Mouse (Mus musculus) midbrain, embryonic 16.5 days (tissue): ENCODE results near the gene Ldhb. TPM values are rescaled to one million over a fixed set of nuclear protein-coding genes. Genes with fewer than 3 reads are reported as not detected.

Experiments
- ATAC-seq: fragments of 200-750 bp; cut with Nextera tagmentation; 2 replicates; pipeline ENCODE4 v1.8.0; 2017; ENCODE audit warnings: moderate TSS enrichment
- H3K27ac ChIP-seq: fragments of 300-500 bp; sonication (generic); 2 replicates; pipeline ENCODE4 v1.5.1; 2014; ENCODE audit warnings: mild to moderate bottlenecking, low read length, mixed read lengths
- H3K27me3 ChIP-seq: fragments of 300-500 bp; sonication (generic); 2 replicates; pipeline ENCODE4 v1.6.1; 2014; ENCODE audit warnings: low read depth, low read length, mixed read lengths; ENCODE audit not compliant: control insufficient read depth, insufficient read depth
- H3K36me3 ChIP-seq: fragments of 300-500 bp; sonication (generic); 2 replicates; pipeline ENCODE4 v1.6.1; 2014; ENCODE audit warnings: mild to moderate bottlenecking, low read length, moderate library complexity, mixed read lengths; ENCODE audit not compliant: control insufficient read depth, insufficient read depth
- H3K4me1 ChIP-seq: fragments of 300-500 bp; sonication (generic); 2 replicates; pipeline ENCODE4 v1.6.1; 2014; ENCODE audit warnings: mild to moderate bottlenecking, low read length, mixed read lengths; ENCODE audit not compliant: control insufficient read depth, insufficient read depth
- H3K4me2 ChIP-seq: fragments of 300-500 bp; sonication (generic); 2 replicates; pipeline ENCODE4 v1.6.1; 2014; ENCODE audit warnings: mild to moderate bottlenecking, low read length, mixed read lengths
- H3K4me3 ChIP-seq: fragments of 300-500 bp; sonication (generic); 2 replicates; pipeline ENCODE4 v1.5.1; 2014; ENCODE audit warnings: low read depth, mild to moderate bottlenecking, low read length, moderate library complexity, mixed read lengths
- H3K9ac ChIP-seq: fragments of 300-500 bp; sonication (generic); 2 replicates; pipeline ENCODE4 v1.6.1; 2014; ENCODE audit warnings: low read depth, low read length, mixed read lengths
- H3K9me3 ChIP-seq: fragments of 300-500 bp; sonication (generic); replicated peaks from 2 replicates; pipeline ENCODE4 v1.6.1; 2014; ENCODE audit warnings: mild to moderate bottlenecking, low read length, mixed read lengths; ENCODE audit not compliant: control insufficient read depth, poor library complexity, severe bottlenecking
- WGBS: fragments of 180-500 bp; shearing (Covaris S2); extraction: QIAGEN DNeasy Blood & Tissue Kit; methylation state at CpG from one replicate; pipeline ENCODE4 v1.1.7; 2014; 5-methylcytosine and 5-hydroxymethylcytosine counted together
- polyA plus RNA-seq: library from polyadenylated mRNA; unstranded; fragments of >200 nt; fragmentation: Nextera tagmentation; extraction: Ambion mirVana; gene quantifications from 2 replicates; pipeline ENCODE4 v1.2.1, GENCODE M21; 2015

Gene Ldhb
- polyA plus RNA-seq, 1 experiment from 2014 or later: 436 TPM

GRCm38 (mm10) chr6:142472801-142473203, 35.0 kb downstream of the Ldhb start, which contains the start of gene Gys2:
Gys2 (minus strand) TSS chr6:142473109.
- WGBS: 62% methylated on average over 4 of the region's 4 CpGs
- Histone ChIP-seq H3K27ac (no peak within 1 kb of the TSS), H3K4me3 (no peak within 1 kb of the TSS), H3K36me3 (no peaks in the 10 kb centered on the region), H3K9ac (no peak within 1 kb of the TSS), H3K4me2 (no peak within 1 kb of the TSS), H3K9me3 (no peaks in the 10 kb centered on the region), H3K4me1 (no peaks in the 10 kb centered on the region), H3K27me3 (no peaks in the 10 kb centered on the region)
- no peak for ATAC-seq

GRCm38 (mm10) chr6:142471141-142471540, 36.6 kb downstream of the Ldhb start:
- Histone ChIP-seq H3K4me1 (no peaks in the 10 kb centered on the region), H3K27me3 (no peaks in the 10 kb centered on the region), H3K27ac (no peak overlapping the region), H3K9me3 (no peaks in the 10 kb centered on the region), H3K4me3 (no peak overlapping the region), H3K36me3 (no peaks in the 10 kb centered on the region), H3K9ac (no peak overlapping the region), H3K4me2 (no peak overlapping the region)
- ATAC-seq: no peak
- 86% methylated on average over 8 of the region's 8 CpGs for WGBS

GRCm38 (mm10) chr6:142469602-142470001, 38.2 kb downstream of the Ldhb start:
- Histone ChIP-seq H3K9me3 (no peaks in the 10 kb centered on the region), H3K4me3 (no peak overlapping the region), H3K4me1 (no peaks in the 10 kb centered on the region), H3K36me3 (no peaks in the 10 kb centered on the region), H3K27ac (no peak overlapping the region), H3K4me2 (no peak overlapping the region), H3K27me3 (no peaks in the 10 kb centered on the region), H3K9ac (no peak overlapping the region)
- ATAC-seq: peak; percentile 92
- 52% methylated on average over 4 of the region's 4 CpGs for WGBS

GRCm38 (mm10) chr6:142462194-142462593, 45.6 kb downstream of the Ldhb start:
- no peaks in the 10 kb centered on the region for H3K9me3 ChIP-seq
- peaks cover 11% of the 10 kb centered on the region for H3K4me1 ChIP-seq
- H3K27me3 ChIP-seq: no peaks in the 10 kb centered on the region
- H3K9ac ChIP-seq: no peak overlapping the region
- no peak overlapping the region for H3K4me2 ChIP-seq
- WGBS: 78% methylated on average over 6 of the region's 6 CpGs
- no peak overlapping the region for H3K27ac ChIP-seq
- no peak overlapping the region for H3K4me3 ChIP-seq
- no peaks in the 10 kb centered on the region for H3K36me3 ChIP-seq
- ATAC-seq: no peak

GRCm38 (mm10) chr6:142459017-142459678, 48.6 kb downstream of the Ldhb start:
- Histone ChIP-seq H3K27me3 (no peaks in the 10 kb centered on the region), H3K27ac (peak overlapping the region; percentile 32; the same call in 1 of the 2 replicates), H3K4me1 (peaks cover 11% of the 10 kb centered on the region), H3K9ac (no peak overlapping the region), H3K9me3 (no peaks in the 10 kb centered on the region), H3K4me3 (no peak overlapping the region), H3K4me2 (peak overlapping the region; percentile 25), H3K36me3 (no peaks in the 10 kb centered on the region)
- peak; percentile 65 for ATAC-seq
- 57% methylated on average over 14 of the region's 14 CpGs for WGBS

- no peaks in the 10 kb centered on the region for H3K27me3 ChIP-seq
- WGBS: 21% methylated on average over 7 of the region's 7 CpGs
- no peak overlapping the region for H3K9ac ChIP-seq
- peak overlapping the region; percentile 21; the same call in 1 of the 2 replicates for H3K4me2 ChIP-seq
- no peak overlapping the region for H3K4me3 ChIP-seq
- no peak overlapping the region for H3K27ac ChIP-seq
- peak; percentile 75 for ATAC-seq
- H3K4me1 ChIP-seq: peaks cover 11% of the 10 kb centered on the region
- no peaks in the 10 kb centered on the region for H3K9me3 ChIP-seq
- no peaks in the 10 kb centered on the region for H3K36me3 ChIP-seq
Measured at GRCm38 (mm10) chr6:142458010-142458409, 49.7 kb downstream of the Ldhb start.

GRCm38 (mm10) chr6:142455314-142455996, 52.3 kb downstream of the Ldhb start:
- H3K4me2 ChIP-seq: no peak overlapping the region
- H3K9ac ChIP-seq: no peak overlapping the region
- no peaks in the 10 kb centered on the region for H3K36me3 ChIP-seq
- no peak for ATAC-seq
- 73% methylated on average over 7 of the region's 7 CpGs for WGBS
- no peaks in the 10 kb centered on the region for H3K27me3 ChIP-seq
- H3K4me1 ChIP-seq: peaks cover 11% of the 10 kb centered on the region
- H3K9me3 ChIP-seq: no peaks in the 10 kb centered on the region
- no peak overlapping the region for H3K27ac ChIP-seq
- no peak overlapping the region for H3K4me3 ChIP-seq

GRCm38 (mm10) chr6:142453311-142453710, 54.4 kb downstream of the Ldhb start:
- H3K9me3 ChIP-seq: no peaks in the 10 kb centered on the region
- 90% methylated on average over 2 of the region's 2 CpGs for WGBS
- H3K4me2 ChIP-seq: no peak overlapping the region
- H3K27me3 ChIP-seq: no peaks in the 10 kb centered on the region
- H3K4me3 ChIP-seq: no peak overlapping the region
- H3K9ac ChIP-seq: no peak overlapping the region
- ATAC-seq: no peak
- peaks cover 4% of the 10 kb centered on the region for H3K4me1 ChIP-seq
- H3K27ac ChIP-seq: no peak overlapping the region
- no peaks in the 10 kb centered on the region for H3K36me3 ChIP-seq

- Histone ChIP-seq H3K4me1 (no peaks in the 10 kb centered on the region), H3K9me3 (no peaks in the 10 kb centered on the region), H3K9ac (no peak overlapping the region), H3K27ac (no peak overlapping the region), H3K36me3 (no peaks in the 10 kb centered on the region), H3K4me3 (no peak overlapping the region), H3K27me3 (no peaks in the 10 kb centered on the region), H3K4me2 (no peak overlapping the region)
- WGBS: 88% methylated on average over 12 of the region's 12 CpGs
- ATAC-seq: no peak
Measured at GRCm38 (mm10) chr6:142451381-142451780, 56.4 kb downstream of the Ldhb start.
